Mouse (Mus musculus) kidney, adult 11 months (tissue): ENCODE data around the gene Tspan15.

Experiments used
- DNase-seq: peaks from one replicate; pipeline ENCODE4 v3.0.0; 2022

The Tspan15 gene

GRCm38 (mm10) chr10:62230708-62231394 is at the start of gene Tspan15:
Gene Tspan15 (minus strand): TSS chr10:62231251.
- peak; percentile 93 for DNase-seq

GRCm38 (mm10) chr10:62279671-62280070 is 48.6 kb upstream of the Tspan15 start:
- DNase-seq, result no peak

GRCm38 (mm10) chr10:62279066-62279465 is 48.0 kb upstream of the Tspan15 start:
- DNase-seq, result peak; percentile 22

GRCm38 (mm10) chr10:62277499-62278293 is 46.6 kb upstream of the Tspan15 start:
- no peak for DNase-seq

- peak; percentile 74 for DNase-seq
These were observed 44.2 kb upstream of the Tspan15 start for GRCm38 (mm10) chr10:62275235-62275634.

GRCm38 (mm10) chr10:62269278-62269677 is 38.2 kb upstream of the Tspan15 start:
- DNase-seq, result no peak

GRCm38 (mm10) chr10:62264299-62264698 is 33.2 kb upstream of the Tspan15 start:
- no peak for DNase-seq

GRCm38 (mm10) chr10:62261115-62261886 is 30.2 kb upstream of the Tspan15 start:
- peak; percentile 66 for DNase-seq

GRCm38 (mm10) chr10:62258298-62258697 is 27.2 kb upstream of the Tspan15 start:
- no peak for DNase-seq

GRCm38 (mm10) chr10:62252496-62253235 is 21.6 kb upstream of the Tspan15 start:
- no peak for DNase-seq

- DNase-seq, result no peak
These were observed 21.0 kb upstream of the Tspan15 start, which contains the start of gene Tacr2 for GRCm38 (mm10) chr10:62252000-62252488. Gene Tacr2 (plus strand): TSS chr10:62252438.

- no peak for DNase-seq
These were observed 16.8 kb upstream of the Tspan15 start for GRCm38 (mm10) chr10:62247815-62248214.

GRCm38 (mm10) chr10:62247156-62247555 is 16.1 kb upstream of the Tspan15 start:
- DNase-seq, result peak; percentile 34

- DNase-seq, result no peak
These were observed 13.0 kb upstream of the Tspan15 start for GRCm38 (mm10) chr10:62244067-62244466.

- DNase-seq, result peak; percentile 38
These were observed 11.8 kb upstream of the Tspan15 start for GRCm38 (mm10) chr10:62242896-62243295.

- no peak for DNase-seq
These were observed 11.3 kb upstream of the Tspan15 start for GRCm38 (mm10) chr10:62242358-62242757.

GRCm38 (mm10) chr10:62239270-62239669 is 8.2 kb upstream of the Tspan15 start:
- DNase-seq, result peak; percentile 93

- DNase-seq, result no peak
These were observed 7.6 kb upstream of the Tspan15 start for GRCm38 (mm10) chr10:62238688-62239087.

GRCm38 (mm10) chr10:62237205-62237604 is 6.2 kb upstream of the Tspan15 start:
- no peak for DNase-seq

GRCm38 (mm10) chr10:62236165-62236564 is 5.1 kb upstream of the Tspan15 start:
- no peak for DNase-seq

- DNase-seq, result peak; percentile 45
These were observed 760 bp upstream of the Tspan15 start for GRCm38 (mm10) chr10:62231811-62232210.

- no peak for DNase-seq
These were observed 313 bp upstream of the Tspan15 start for GRCm38 (mm10) chr10:62231395-62231732.

- DNase-seq, result peak; percentile 39
These were observed 2.9 kb downstream of the Tspan15 start for GRCm38 (mm10) chr10:62228126-62228525.
